Mouse (Mus musculus) testis, postnatal 10 days (tissue): ENCODE data around the gene Hgf.

Source experiments
- DNase-seq: peaks from one replicate; pipeline ENCODE4 v3.0.0; 2021; ENCODE audit warnings: low spot score

Hgf gene

GRCm38 (mm10) chr5:16553304-16554047, at the start of gene Hgf:
TSS of gene Hgf (plus strand) at chr5:16553495.
- DNase-seq: peak; percentile 70

DNA sequence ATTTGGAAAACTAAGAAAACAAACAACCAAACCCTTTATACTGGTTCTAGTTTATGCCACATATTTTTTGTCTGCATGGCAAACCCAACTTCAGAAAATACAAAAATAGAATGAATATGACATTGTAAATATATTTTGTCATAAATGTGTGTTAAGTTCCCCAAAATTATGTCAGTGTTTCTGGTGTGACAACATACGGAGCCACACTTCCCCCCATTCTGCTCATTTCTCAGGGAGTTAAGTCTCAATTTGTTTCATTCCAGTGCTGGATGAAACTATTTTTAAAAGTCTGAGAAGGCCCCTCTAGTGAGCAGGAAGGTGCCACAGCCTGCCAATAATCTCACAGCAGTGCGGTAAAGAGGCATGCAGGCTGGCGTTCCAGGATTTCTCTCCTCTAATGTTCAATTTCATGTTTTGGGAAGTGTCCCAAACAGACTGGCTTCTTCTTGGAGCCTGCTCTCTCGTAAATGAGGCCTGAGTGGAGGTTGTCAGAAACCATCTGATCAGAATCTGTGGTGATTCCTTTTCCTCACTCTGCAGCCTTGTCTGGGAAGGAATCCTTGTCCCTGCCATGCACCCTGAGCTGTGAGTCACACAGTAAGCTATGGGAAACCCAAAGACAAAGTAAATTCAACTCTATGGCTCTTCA, 46.5 kb upstream of the Hgf start:
- DNase-seq: no peak

- no peak for DNase-seq
Measured at GRCm38 (mm10) chr5:16531619-16532277, 21.5 kb upstream of the Hgf start.

DNA sequence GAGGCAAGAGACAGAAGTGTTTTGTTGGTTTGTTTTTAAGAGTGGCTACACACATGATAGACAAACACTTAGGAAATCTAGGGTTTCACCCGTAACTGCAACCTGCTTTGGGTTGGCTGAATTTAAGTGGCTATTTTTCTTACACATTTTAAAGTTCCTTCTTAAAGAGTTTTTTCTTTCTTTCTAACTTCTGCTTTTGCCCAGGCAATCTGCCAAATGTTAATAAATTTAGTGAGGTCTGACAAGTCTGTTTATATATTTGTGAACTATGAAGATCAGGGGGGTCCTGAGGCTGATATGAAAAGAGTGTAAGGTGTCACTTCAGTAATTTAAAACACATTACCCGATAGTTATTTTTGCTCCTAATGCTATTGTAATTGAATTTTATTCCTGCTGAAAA, 15.2 kb upstream of the Hgf start:
- DNase-seq: no peak

DNA sequence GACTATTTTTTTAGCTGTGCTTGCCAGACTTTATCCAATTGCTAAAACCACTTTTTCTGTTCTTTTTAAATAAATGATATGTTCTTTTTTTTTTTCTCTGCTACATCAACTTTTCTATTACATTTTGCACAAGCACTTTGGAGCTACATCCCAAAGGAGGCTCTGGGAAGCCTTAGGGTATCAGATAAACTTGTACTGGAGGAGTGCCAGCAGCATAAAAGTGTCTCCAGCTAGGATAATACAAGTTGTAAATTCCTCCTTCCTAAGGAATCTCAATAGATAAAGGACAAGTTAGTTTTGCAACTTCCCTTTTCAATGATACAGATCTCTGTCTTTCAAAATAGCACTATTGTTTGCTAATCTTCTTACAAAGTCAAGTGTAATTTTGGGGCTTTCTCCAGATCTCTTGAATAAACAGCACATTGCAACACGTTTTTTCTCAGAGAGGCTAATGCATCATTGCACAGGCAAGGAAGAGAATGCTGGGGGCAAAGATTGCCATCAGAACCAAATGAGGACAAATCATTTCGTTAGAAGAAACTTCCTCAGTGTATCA, 11.7 kb upstream of the Hgf start:
- no peak for DNase-seq

- DNase-seq: no peak
Measured at GRCm38 (mm10) chr5:16547490-16547889, 5.8 kb upstream of the Hgf start.

DNA sequence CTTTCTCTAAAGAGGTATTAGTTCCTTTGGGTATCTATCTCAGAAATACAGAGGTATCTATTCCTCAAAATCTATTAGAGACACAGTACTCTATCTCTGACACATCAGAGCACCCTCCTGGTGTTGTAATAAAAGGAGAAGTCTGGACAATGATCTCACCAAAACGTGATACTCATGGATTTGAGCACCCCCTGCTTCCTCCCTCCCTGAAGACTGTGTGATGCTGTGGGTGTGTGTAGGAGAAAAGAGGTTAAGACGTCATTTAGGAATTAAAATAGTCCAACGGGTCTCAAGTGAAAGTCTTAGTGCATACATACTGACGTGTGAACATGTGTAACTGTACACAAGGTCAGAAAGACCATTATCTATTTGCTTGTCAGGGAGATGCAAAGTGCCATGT, 648 bp upstream of the Hgf start:
- DNase-seq: no peak

DNA sequence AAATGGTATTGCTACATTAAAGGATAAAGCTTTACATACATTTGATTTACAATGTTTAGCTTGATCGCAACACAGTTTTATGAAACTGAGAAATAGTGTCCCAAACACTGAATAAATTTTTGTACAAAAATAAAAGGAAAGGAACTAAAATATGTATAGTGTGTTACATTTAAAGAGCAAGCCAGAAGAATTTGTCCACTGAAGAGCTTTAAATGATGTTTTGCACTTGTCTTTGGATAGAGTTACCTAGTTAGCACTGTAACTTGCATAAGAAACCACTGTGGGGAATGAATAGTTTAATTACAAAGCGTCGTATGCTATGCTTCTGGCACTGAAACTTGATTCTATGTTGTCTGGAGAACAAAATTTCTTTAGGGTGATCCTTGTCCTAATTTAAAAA, 7.0 kb downstream of the Hgf start:
- DNase-seq: no peak

- DNase-seq: no peak
Measured at GRCm38 (mm10) chr5:16568997-16569396, 15.7 kb downstream of the Hgf start.

DNA sequence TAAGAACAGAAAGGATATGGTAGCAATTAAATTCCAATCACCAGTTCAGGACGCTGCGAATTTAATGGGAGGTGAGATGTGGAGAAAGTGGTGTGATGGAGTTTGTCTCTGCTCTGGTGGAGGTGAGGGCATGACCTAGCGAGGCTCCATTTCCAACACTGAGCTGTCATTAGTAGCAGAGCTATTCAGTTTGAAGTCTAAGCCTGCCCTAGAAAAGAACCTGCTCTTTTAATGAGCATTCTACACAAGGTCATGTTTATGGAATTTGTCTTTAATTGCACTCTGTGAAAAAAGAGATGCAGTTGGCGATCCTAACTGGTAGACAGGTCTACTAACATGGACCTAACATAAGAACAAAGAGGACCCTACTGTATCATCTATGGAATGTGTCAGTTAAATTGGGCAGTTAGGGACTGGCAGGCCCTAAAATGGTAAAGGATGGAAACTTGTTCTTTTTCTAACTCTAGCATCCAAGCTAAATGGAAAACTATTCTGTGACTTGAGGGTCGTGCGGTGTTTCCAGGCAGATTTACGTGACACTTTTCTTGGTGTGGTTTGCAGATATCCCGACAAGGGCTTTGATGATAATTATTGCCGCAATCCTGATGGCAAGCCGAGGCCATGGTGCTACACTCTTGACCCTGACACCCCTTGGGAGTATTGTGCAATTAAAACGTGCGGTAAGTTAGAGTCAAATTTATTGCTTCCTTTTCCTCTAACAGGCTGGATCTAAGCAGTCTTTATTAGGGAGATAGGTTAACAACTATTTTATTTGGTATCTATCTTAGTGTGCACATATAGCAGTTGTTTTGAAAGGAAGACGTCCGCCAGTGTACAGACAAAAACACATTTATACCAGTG, 24.8 kb downstream of the Hgf start:
- no peak for DNase-seq

- DNase-seq: no peak
Measured at GRCm38 (mm10) chr5:16595699-16596098, 42.4 kb downstream of the Hgf start.

GRCm38 (mm10) chr5:16597996-16598395, 44.7 kb downstream of the Hgf start:
- DNase-seq: no peak

GRCm38 (mm10) chr5:16601463-16601862, 48.2 kb downstream of the Hgf start:
- DNase-seq: no peak

DNA sequence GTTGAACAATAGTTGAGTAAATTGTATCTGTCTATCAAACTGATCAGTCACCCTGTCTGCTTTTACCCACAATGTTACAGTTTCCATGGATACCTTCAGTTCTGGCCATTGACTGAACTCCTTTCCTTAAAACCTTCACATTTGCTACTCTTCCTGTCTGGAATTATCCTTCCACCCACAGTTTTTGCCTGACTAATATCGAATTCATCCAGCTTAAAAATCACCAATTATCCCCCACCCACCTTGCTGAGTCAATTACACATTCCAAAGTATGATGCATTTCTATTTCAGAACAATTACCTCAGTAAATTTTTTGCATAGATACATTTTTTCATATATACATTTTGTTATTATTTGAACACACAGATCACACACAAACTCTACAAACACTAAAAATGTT, 79.7 kb downstream of the Hgf start:
- no peak for DNase-seq

DNA sequence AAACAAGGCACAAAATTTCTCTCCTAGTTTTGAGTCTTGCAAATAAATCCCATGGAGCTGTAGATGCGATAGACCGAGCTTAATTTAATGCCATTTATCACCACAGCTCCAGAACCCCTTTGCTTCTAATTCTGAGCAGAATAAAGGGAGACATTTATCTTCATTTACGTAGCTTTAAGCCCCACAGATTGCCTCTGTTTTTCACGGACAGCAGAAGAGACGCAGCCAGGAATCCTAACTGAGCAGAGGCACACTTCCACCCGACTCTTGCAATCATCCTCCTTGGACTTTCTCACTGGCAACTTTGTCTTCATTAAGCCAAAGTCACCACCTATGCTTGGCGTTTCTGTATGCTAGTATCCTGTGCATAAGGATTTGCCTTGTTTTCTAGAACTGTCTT, 93.1 kb downstream of the Hgf start:
- DNase-seq: no peak

DNA sequence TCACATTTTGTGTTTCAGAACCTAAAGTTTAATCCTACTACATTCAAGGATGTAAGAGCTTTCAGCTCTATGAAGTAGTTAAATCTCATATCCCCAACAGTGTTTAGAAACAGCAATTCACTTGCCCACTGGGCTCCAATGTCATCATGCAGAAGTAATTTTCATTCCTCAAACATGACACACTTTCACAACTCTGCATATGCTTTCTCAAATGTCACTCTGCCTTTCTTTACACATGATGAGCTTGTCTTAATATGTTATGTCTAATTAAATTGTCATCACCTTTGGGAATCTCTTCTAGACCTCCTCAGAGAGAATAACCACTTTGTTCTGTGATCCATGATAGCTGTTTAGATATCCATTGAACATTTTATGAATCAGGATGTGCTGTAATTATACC, 94.4 kb downstream of the Hgf start:
- DNase-seq: no peak

- no peak for DNase-seq
Measured at GRCm38 (mm10) chr5:16650240-16650639, 96.9 kb downstream of the Hgf start.

GRCm38 (mm10) chr5:16654022-16654421, 100.7 kb downstream of the Hgf start:
- DNase-seq: no peak
